Mouse (Mus musculus): ENCODE results near the gene Patj. TPM values are rescaled to one million over a fixed set of nuclear protein-coding genes. Genes with fewer than 3 reads are reported as not detected.

The Patj gene
- polyA plus RNA-seq, 1 experiment from 2014 or later, result 33.2 TPM

DNA sequence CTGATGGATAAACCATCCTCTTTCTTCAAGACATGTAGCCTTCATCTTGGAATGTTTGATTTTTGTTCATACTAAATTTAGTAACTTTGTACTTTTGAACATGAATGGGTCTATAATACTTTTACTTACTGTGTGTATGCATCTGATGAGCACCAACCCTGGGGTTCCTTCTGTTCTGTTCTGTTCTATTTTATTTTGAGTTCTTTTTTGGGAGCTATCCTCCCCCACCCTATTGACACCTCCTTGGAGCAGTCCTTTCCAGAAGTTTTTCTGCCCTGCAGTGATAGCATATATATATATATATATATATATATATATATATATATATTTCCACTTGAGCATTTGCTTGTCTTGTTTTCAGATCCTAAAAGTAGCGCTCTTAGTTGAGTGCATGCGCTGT is 57.1 kb downstream of the Patj start:
- ATAC-seq (ENCODE audit: low FRiP score, low TSS enrichment), result no peak
- Histone ChIP-seq H3K9me3 (ENCODE audit: control insufficient read depth, low read length) (no peaks in the 10 kb centered on the region), H3K9ac (ENCODE audit: low read depth, low read length) (no peak overlapping the region)

GRCm38 (mm10) chr4:98453231-98453630 is 57.6 kb downstream of the Patj start:
- no peaks in the 10 kb centered on the region for H3K27me3 ChIP-seq (ENCODE audit: control insufficient read depth, insufficient read depth, low read length)

More for the DNA sequence above, 57.1 kb downstream of the Patj start:
- no peaks in the 10 kb centered on the region for H3K27me3 ChIP-seq (ENCODE audit: control insufficient read depth, insufficient read depth, low read length)
- H3K36me3 ChIP-seq (ENCODE audit: control insufficient read depth, insufficient read depth, low read length), result peaks cover 3% of the 10 kb centered on the region; the same call in 1 of the 2 replicates
- peaks cover 6% of the 10 kb centered on the region; the same call in 1 of the 2 replicates for H3K4me1 ChIP-seq (ENCODE audit: control insufficient read depth, insufficient read depth, low read length)
- H3K27ac ChIP-seq (ENCODE audit: low read depth, low read length), result no peak overlapping the region
- H3K4me2 ChIP-seq (replicated peaks; ENCODE audit: low read depth, low read length), result no peak overlapping the region
- WGBS, result 94% methylated on average over 2 of the region's 2 CpGs
- H3K4me3 ChIP-seq (ENCODE audit: low read length), result no peak overlapping the region

DNA sequence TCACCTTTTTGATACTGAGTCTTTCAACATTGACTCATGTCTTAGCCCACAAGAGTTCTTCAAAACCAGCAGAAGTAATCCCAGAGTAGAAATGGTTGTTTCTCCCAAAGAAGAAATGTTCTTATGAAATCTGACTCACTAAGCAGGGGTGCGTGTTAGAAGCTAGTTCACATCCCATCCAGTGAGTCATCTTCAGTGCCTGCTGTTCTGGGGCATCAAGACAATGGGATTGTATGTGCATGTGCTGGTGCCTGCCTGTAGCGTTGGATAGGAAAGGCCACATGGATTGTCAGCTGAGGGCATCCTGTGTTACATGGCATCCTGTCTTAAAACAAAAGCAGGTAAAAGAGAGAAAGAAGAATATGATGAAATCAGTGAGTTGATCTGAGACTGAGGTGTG is 59.8 kb downstream of the Patj start:
- H3K9me3 ChIP-seq (ENCODE audit: control insufficient read depth, low read length), result no peaks in the 10 kb centered on the region
- no peak overlapping the region for H3K4me3 ChIP-seq (ENCODE audit: low read length)
- no peak overlapping the region for H3K9ac ChIP-seq (ENCODE audit: low read depth, low read length)
- WGBS, result 85% methylated on average over 2 of the region's 2 CpGs
- no peak overlapping the region for H3K27ac ChIP-seq (ENCODE audit: low read depth, low read length)
- H3K36me3 ChIP-seq (ENCODE audit: control insufficient read depth, insufficient read depth, low read length), result peaks cover 3% of the 10 kb centered on the region; the same call in 1 of the 2 replicates
- H3K27me3 ChIP-seq (ENCODE audit: control insufficient read depth, insufficient read depth, low read length), result no peaks in the 10 kb centered on the region
- no peak overlapping the region for H3K4me2 ChIP-seq (replicated peaks; ENCODE audit: low read depth, low read length)
- H3K4me1 ChIP-seq (ENCODE audit: control insufficient read depth, insufficient read depth, low read length), result peaks cover 6% of the 10 kb centered on the region; the same call in 1 of the 2 replicates
- no peak for ATAC-seq (ENCODE audit: low FRiP score, low TSS enrichment)

More at GRCm38 (mm10) chr4:98453231-98453630, 57.6 kb downstream of the Patj start:
- H3K9ac ChIP-seq (ENCODE audit: low read depth, low read length), result no peak overlapping the region
- peaks cover 3% of the 10 kb centered on the region; the same call in 1 of the 2 replicates for H3K36me3 ChIP-seq (ENCODE audit: control insufficient read depth, insufficient read depth, low read length)
- no peak overlapping the region for H3K4me3 ChIP-seq (ENCODE audit: low read length)
- H3K27ac ChIP-seq (ENCODE audit: low read depth, low read length), result no peak overlapping the region
- no peak for ATAC-seq (ENCODE audit: low FRiP score, low TSS enrichment)
- H3K9me3 ChIP-seq (ENCODE audit: control insufficient read depth, low read length), result no peaks in the 10 kb centered on the region
- no peak overlapping the region for H3K4me2 ChIP-seq (replicated peaks; ENCODE audit: low read depth, low read length)
- peaks cover 6% of the 10 kb centered on the region; the same call in 1 of the 2 replicates for H3K4me1 ChIP-seq (ENCODE audit: control insufficient read depth, insufficient read depth, low read length)
- WGBS, result 89% methylated on average over 5 of the region's 5 CpGs

GRCm38 (mm10) chr4:98455910-98456309 is 60.3 kb downstream of the Patj start:
- peaks cover 5% of the 10 kb centered on the region; the same call in 1 of the 2 replicates for H3K4me1 ChIP-seq (ENCODE audit: control insufficient read depth, insufficient read depth, low read length)
- no peak overlapping the region for H3K9ac ChIP-seq (ENCODE audit: low read depth, low read length)
- no peak overlapping the region for H3K27ac ChIP-seq (ENCODE audit: low read depth, low read length)
- H3K27me3 ChIP-seq (ENCODE audit: control insufficient read depth, insufficient read depth, low read length), result no peaks in the 10 kb centered on the region
- ATAC-seq (ENCODE audit: low FRiP score, low TSS enrichment), result no peak
- no peak overlapping the region for H3K4me2 ChIP-seq (replicated peaks; ENCODE audit: low read depth, low read length)
- peaks cover 3% of the 10 kb centered on the region; the same call in 1 of the 2 replicates for H3K36me3 ChIP-seq (ENCODE audit: control insufficient read depth, insufficient read depth, low read length)
- H3K9me3 ChIP-seq (ENCODE audit: control insufficient read depth, low read length), result no peaks in the 10 kb centered on the region
- 87% methylated on average over 8 of the region's 8 CpGs for WGBS
- H3K4me3 ChIP-seq (ENCODE audit: low read length), result no peak overlapping the region

DNA sequence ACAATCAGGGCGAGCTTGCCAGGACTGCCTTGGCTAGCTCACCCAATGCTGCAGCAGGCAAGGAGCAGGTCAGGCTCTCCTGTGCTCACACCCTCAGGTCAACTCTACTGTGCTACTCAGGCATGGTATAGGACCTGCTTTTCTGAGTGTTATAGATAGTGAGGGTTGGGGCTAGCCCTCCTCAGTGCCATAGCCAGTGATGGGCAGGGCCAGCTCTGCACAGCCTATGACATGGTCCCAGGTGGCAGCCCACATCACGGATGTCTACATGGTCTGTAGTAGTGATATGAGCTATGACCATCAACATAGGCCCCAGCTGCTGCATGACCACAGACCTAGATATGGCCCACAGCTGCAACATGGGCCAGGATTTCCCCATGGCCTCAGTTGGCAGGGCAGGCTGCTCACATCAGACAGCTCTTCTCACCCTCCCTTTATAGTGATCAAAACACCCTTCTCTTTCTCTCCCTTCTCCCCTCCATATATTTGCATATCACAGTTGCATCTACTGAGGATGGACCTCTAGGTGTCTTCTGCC is 66.3 kb downstream of the Patj start:
- no peak overlapping the region for H3K9ac ChIP-seq (ENCODE audit: low read depth, low read length)
- no peaks in the 10 kb centered on the region for H3K9me3 ChIP-seq (ENCODE audit: control insufficient read depth, low read length)
- ATAC-seq (ENCODE audit: low FRiP score, low TSS enrichment), result no peak
- no peaks in the 10 kb centered on the region for H3K27me3 ChIP-seq (ENCODE audit: control insufficient read depth, insufficient read depth, low read length)
- no peaks in the 10 kb centered on the region for H3K4me1 ChIP-seq (ENCODE audit: control insufficient read depth, insufficient read depth, low read length)
- no peak overlapping the region for H3K4me3 ChIP-seq (ENCODE audit: low read length)
- no peak overlapping the region for H3K27ac ChIP-seq (ENCODE audit: low read depth, low read length)
- peaks cover 4% of the 10 kb centered on the region; the same call in 1 of the 2 replicates for H3K36me3 ChIP-seq (ENCODE audit: control insufficient read depth, insufficient read depth, low read length)
- WGBS, result 89% methylated on average over 2 of the region's 2 CpGs
- H3K4me2 ChIP-seq (replicated peaks; ENCODE audit: low read depth, low read length), result no peak overlapping the region

DNA sequence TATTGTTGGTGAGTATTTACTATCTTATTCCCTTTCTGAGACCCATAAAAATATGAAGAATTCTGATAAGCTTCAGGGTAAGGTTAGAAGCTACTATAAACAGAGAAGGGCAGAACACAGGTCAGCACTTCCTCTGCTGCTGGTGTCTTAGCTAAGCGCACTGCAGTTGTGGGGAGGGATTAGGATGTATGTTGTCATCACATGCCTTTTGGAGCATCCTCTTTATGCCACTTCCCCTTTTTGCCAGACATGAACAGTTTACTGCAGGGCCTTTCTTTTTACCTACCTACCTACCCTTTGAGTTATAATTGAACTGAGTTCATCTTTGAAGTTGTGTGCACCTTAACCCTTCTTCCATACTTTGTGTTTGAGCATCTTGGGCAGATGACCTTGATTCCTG is 69.9 kb downstream of the Patj start:
- H3K9me3 ChIP-seq (ENCODE audit: control insufficient read depth, low read length), result no peaks in the 10 kb centered on the region
- no peaks in the 10 kb centered on the region for H3K27me3 ChIP-seq (ENCODE audit: control insufficient read depth, insufficient read depth, low read length)
- no peaks in the 10 kb centered on the region for H3K4me1 ChIP-seq (ENCODE audit: control insufficient read depth, insufficient read depth, low read length)
- peaks cover 15% of the 10 kb centered on the region for H3K36me3 ChIP-seq (ENCODE audit: control insufficient read depth, insufficient read depth, low read length)
- H3K27ac ChIP-seq (ENCODE audit: low read depth, low read length), result no peak overlapping the region
- 88% methylated on average over 1 of the region's 1 CpGs for WGBS
- no peak overlapping the region for H3K4me2 ChIP-seq (replicated peaks; ENCODE audit: low read depth, low read length)
- H3K9ac ChIP-seq (ENCODE audit: low read depth, low read length), result no peak overlapping the region
- no peak for ATAC-seq (ENCODE audit: low FRiP score, low TSS enrichment)
- H3K4me3 ChIP-seq (ENCODE audit: low read length), result no peak overlapping the region

GRCm38 (mm10) chr4:98465886-98466285 is 70.3 kb downstream of the Patj start:
- Histone ChIP-seq H3K4me2 (replicated peaks; ENCODE audit: low read depth, low read length) (no peak overlapping the region), H3K27me3 (ENCODE audit: control insufficient read depth, insufficient read depth, low read length) (no peaks in the 10 kb centered on the region), H3K9ac (ENCODE audit: low read depth, low read length) (no peak overlapping the region), H3K9me3 (ENCODE audit: control insufficient read depth, low read length) (no peaks in the 10 kb centered on the region), H3K36me3 (ENCODE audit: control insufficient read depth, insufficient read depth, low read length) (peaks cover 15% of the 10 kb centered on the region), H3K4me1 (ENCODE audit: control insufficient read depth, insufficient read depth, low read length) (no peaks in the 10 kb centered on the region), H3K4me3 (ENCODE audit: low read length) (no peak overlapping the region), H3K27ac (ENCODE audit: low read depth, low read length) (no peak overlapping the region)
- no peak for ATAC-seq (ENCODE audit: low FRiP score, low TSS enrichment)
- WGBS, result 81% methylated on average over 2 of the region's 2 CpGs

GRCm38 (mm10) chr4:98471376-98471775 is 75.8 kb downstream of the Patj start:
- Histone ChIP-seq H3K4me3 (ENCODE audit: low read length) (no peak overlapping the region), H3K36me3 (ENCODE audit: control insufficient read depth, insufficient read depth, low read length) (peaks cover 11% of the 10 kb centered on the region), H3K4me2 (replicated peaks; ENCODE audit: low read depth, low read length) (no peak overlapping the region), H3K9ac (ENCODE audit: low read depth, low read length) (no peak overlapping the region), H3K9me3 (ENCODE audit: control insufficient read depth, low read length) (no peaks in the 10 kb centered on the region), H3K27ac (ENCODE audit: low read depth, low read length) (no peak overlapping the region), H3K27me3 (ENCODE audit: control insufficient read depth, insufficient read depth, low read length) (no peaks in the 10 kb centered on the region), H3K4me1 (ENCODE audit: control insufficient read depth, insufficient read depth, low read length) (no peaks in the 10 kb centered on the region)
- ATAC-seq (ENCODE audit: low FRiP score, low TSS enrichment), result no peak
- WGBS, result 76% methylated on average over 7 of the region's 7 CpGs

DNA sequence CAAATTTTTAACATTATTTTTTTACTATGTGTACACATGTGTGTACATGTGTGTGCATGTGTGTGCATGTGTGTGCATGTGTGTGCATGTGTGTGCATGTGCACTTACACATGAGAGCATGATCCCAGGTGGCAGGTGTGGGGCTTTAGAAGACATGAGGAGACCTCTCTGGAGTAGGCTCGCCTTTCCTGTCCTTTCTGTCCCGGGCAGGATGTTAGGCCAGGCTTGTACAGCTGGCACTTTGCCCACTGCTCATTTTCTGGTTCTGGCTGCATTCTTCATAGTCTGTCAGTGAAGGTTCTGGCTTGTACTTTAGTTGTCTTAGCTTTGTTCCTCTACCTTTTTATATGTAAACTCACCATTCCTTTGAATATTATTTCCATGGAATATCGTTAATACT is 77.9 kb downstream of the Patj start:
- H3K4me3 ChIP-seq (ENCODE audit: low read length), result no peak overlapping the region
- peaks cover 5% of the 10 kb centered on the region; the same call in 1 of the 2 replicates for H3K36me3 ChIP-seq (ENCODE audit: control insufficient read depth, insufficient read depth, low read length)
- no peaks in the 10 kb centered on the region for H3K4me1 ChIP-seq (ENCODE audit: control insufficient read depth, insufficient read depth, low read length)
- H3K4me2 ChIP-seq (replicated peaks; ENCODE audit: low read depth, low read length), result no peak overlapping the region
- no peaks in the 10 kb centered on the region for H3K9me3 ChIP-seq (ENCODE audit: control insufficient read depth, low read length)
- WGBS, result 64% methylated on average over 3 of the region's 3 CpGs
- no peak overlapping the region for H3K27ac ChIP-seq (ENCODE audit: low read depth, low read length)
- no peaks in the 10 kb centered on the region for H3K27me3 ChIP-seq (ENCODE audit: control insufficient read depth, insufficient read depth, low read length)
- ATAC-seq (ENCODE audit: low FRiP score, low TSS enrichment), result no peak
- no peak overlapping the region for H3K9ac ChIP-seq (ENCODE audit: low read depth, low read length)

Measured in kidney, embryonic 14.5 days (tissue).